Mouse (Mus musculus): ENCODE data around the gene Bud31. TPM values are rescaled to one million over a fixed set of nuclear protein-coding genes. Genes with fewer than 3 reads are reported as not detected.

The Bud31 gene
- 155 and 209 TPM in 2 replicates for total RNA-seq (2012; rRNA removed)
- total RNA-seq (2014; rRNA removed): 282 and 342 TPM in 2 replicates
- polyA plus RNA-seq (2012; ENCODE audit: insufficient read length, low read depth): 211 and 249 TPM in 2 replicates

GRCm38 (mm10) chr5:145139571-145140519 lies at the start of gene Bud31, which contains the start of gene Pdap1:
Gene Bud31 (plus strand): TSS chr5:145140362.
Gene Pdap1 (minus strand): TSS chr5:145140238.
- H3K27me3 ChIP-seq (replicated peaks): no peaks in the 10 kb centered on the region
- peak within 1 kb of the TSS; percentile 99 for H3K9ac ChIP-seq (ENCODE audit: insufficient read depth, low read depth)
- peak within 1 kb of the TSS; percentile 42; the same call in 1 of the 2 replicates for H3K27ac ChIP-seq (ENCODE audit: insufficient read depth, low read depth)
- in situ Hi-C loops (cut with MboI; ENCODE audit: low pct_ligation_motif_present, low pct_unique_long_range_greater_than_20kb, low sequenced_read_pairs): no loop called here
- peaks cover 10 to 43% of the 10 kb centered on the region in 2 experiments; a peak in 2 of 4 replicates for H3K4me1 ChIP-seq (ENCODE audit: control insufficient read depth in 1 of 2, insufficient read depth in 2 of 2)
- peaks cover 74% of the 10 kb centered on the region for H3K79me2 ChIP-seq (replicated peaks; ENCODE audit: control insufficient read depth, extremely low read depth, insufficient read depth, poor library complexity, severe bottlenecking)
- dilution Hi-C loops (cut with MboI; ENCODE audit: extremely low pct_ligation_motif_present, extremely low pct_unique_long_range_greater_than_20kb, low sequenced_read_pairs): no loop called here
- peak within 1 kb of the TSS; percentile 88; the same call in 1 of the 2 replicates for H3K4me2 ChIP-seq (ENCODE audit: insufficient read depth, low read depth, poor library complexity, severe bottlenecking)
- DNase-seq (ENCODE audit: extremely low read depth): peak; percentile 88
- H3K9me3 ChIP-seq (replicated peaks; ENCODE audit: low read length): no peaks in the 10 kb centered on the region
- H3K4me3 ChIP-seq (replicated peaks in 1 of 3; ENCODE audit: low read depth in 2 of 3, low read length in 2 of 3, poor library complexity in 1 of 3): peak within 1 kb of the TSS; percentile 71 to 98 (median 86)
- peaks cover 43 to 67% of the 10 kb centered on the region in 2 experiments for H3K36me3 ChIP-seq (replicated peaks in 1 of 2; ENCODE audit: control insufficient read depth in 1 of 2, insufficient read depth in 1 of 2, low read length in 1 of 2)
- TF ChIP-seq JUN (IDR thresholded peaks at IDR 0.05; ENCODE audit: insufficient read depth, low read depth, low read length) (peak; percentile 88), JUND (conservative IDR thresholded peaks at IDR 0.05; ENCODE audit: low read depth, low read length) (peak; percentile 93), CHD1 (IDR thresholded peaks at IDR 0.05; ENCODE audit: low read depth, low read length) (no peak), NELFE (IDR thresholded peaks at IDR 0.05; ENCODE audit: low read depth, low read length) (peak; percentile 72), TBP (conservative IDR thresholded peaks at IDR 0.05; ENCODE audit: low read depth, low read length) (peak; percentile 96), IRF4 (IDR thresholded peaks at IDR 0.05; ENCODE audit: low read depth, low read length) (0 out of 2 replicates have a peak, but pooled peaks have one; percentile 29), CHD2 (IDR thresholded peaks at IDR 0.05; ENCODE audit: low read length) (peak; percentile 58; the same call in 1 of the 2 replicates), ZKSCAN1 (IDR thresholded peaks at IDR 0.05; ENCODE audit: borderline replicate concordance, low read depth, low read length) (no peak), POLR2AphosphoS2 (IDR thresholded peaks at IDR 0.05; ENCODE audit: low read depth, low read length) (peak; percentile 89), SMC3 (IDR thresholded peaks at IDR 0.05; ENCODE audit: low read depth, low read length) (no peak), KAT2A (IDR thresholded peaks at IDR 0.05; ENCODE audit: insufficient replicate concordance, low read length) (peak; percentile 87; the same call in 1 of the 2 replicates), GABPA (IDR thresholded peaks at IDR 0.05; ENCODE audit: insufficient replicate concordance, low read depth, low read length) (no peak), E2F4 (IDR thresholded peaks at IDR 0.05; ENCODE audit: insufficient replicate concordance, low read depth, low read length) (peak; percentile 58; the same call in 1 of the 2 replicates), ETS1 (conservative IDR thresholded peaks at IDR 0.05; ENCODE audit: low read depth, low read length) (peak; percentile 42; the same call in 1 of the 2 replicates), MAX (IDR thresholded peaks at IDR 0.05; ENCODE audit: low read length) (peak; percentile 100), CTCF (conservative IDR thresholded peaks at IDR 0.05 in 1 of 2, IDR thresholded peaks at IDR 0.05 in 1 of 2; ENCODE audit: low read depth in 2 of 2, low read length in 2 of 2) (peak in 1 of 2 experiments; percentile 43; a peak in 2 of 4 replicates), ZNF384 (IDR thresholded peaks at IDR 0.05; ENCODE audit: low read depth, low read length) (no peak), USF1 (IDR thresholded peaks at IDR 0.05; ENCODE audit: low read depth, low read length) (no peak), TCF12 (IDR thresholded peaks at IDR 0.05; ENCODE audit: low read depth, low read length) (peak; percentile 97), ZC3H11A (IDR thresholded peaks at IDR 0.05; ENCODE audit: low read depth, low read length) (no peak), MAFK (IDR thresholded peaks at IDR 0.05; ENCODE audit: insufficient replicate concordance, low read length) (no peak), UBTF (IDR thresholded peaks at IDR 0.05; ENCODE audit: low read depth, low read length) (peak; percentile 97; the same call in 1 of the 2 replicates), RAD21 (IDR thresholded peaks at IDR 0.05; ENCODE audit: low read depth, low read length) (no peak), MYC (IDR thresholded peaks at IDR 0.05; ENCODE audit: low read depth, low read length) (peak; percentile 83), SIN3A (IDR thresholded peaks at IDR 0.05; ENCODE audit: low read length) (peak; percentile 79), MAZ (IDR thresholded peaks at IDR 0.05; ENCODE audit: low read depth, low read length) (no peak), BHLHE40 (IDR thresholded peaks at IDR 0.05; ENCODE audit: low read depth, low read length) (no peak), RCOR1 (conservative IDR thresholded peaks at IDR 0.05; ENCODE audit: low read depth, low read length) (peak; percentile 51; the same call in 1 of the 2 replicates), HCFC1 (IDR thresholded peaks at IDR 0.05; ENCODE audit: low read depth, low read length) (peak; percentile 89), EP300 (IDR thresholded peaks at IDR 0.05; ENCODE audit: low read length) (no peak), ELF1 (IDR thresholded peaks at IDR 0.05; ENCODE audit: low read depth, low read length) (peak; percentile 75), MXI1 (IDR thresholded peaks at IDR 0.05; ENCODE audit: low read depth, low read length) (peak; percentile 78), USF2 (conservative IDR thresholded peaks at IDR 0.05; ENCODE audit: low read depth, low read length) (no peak), PAX5 (IDR thresholded peaks at IDR 0.05; ENCODE audit: low read length) (no peak), POLR2A (IDR thresholded peaks at IDR 0.05; ENCODE audit: low read depth, low read length) (peak; percentile 92), ZMIZ1 (IDR thresholded peaks at IDR 0.05; ENCODE audit: low read depth, low read length) (peak; percentile 92; the same call in 1 of the 2 replicates), NRF1 (IDR thresholded peaks at IDR 0.05; ENCODE audit: low read depth, low read length) (peak; percentile 43)
